Mouse (Mus musculus): ENCODE measurements around the gene Mmd2.
A peak's percentile ranks its signal among the peaks of the same experiment; 100 is the strongest.

Gene Mmd2

GRCm38 (mm10) chr5:142605288-142605687 is 3.3 kb downstream of the Mmd2 start:
- no peak for DNase-seq (ENCODE audit: low spot score)

GRCm38 (mm10) chr5:142604379-142604778 is 4.2 kb downstream of the Mmd2 start:
- no peak for DNase-seq (ENCODE audit: low spot score)

GRCm38 (mm10) chr5:142597648-142598390 is 10.8 kb downstream of the Mmd2 start:
- DNase-seq (ENCODE audit: low spot score), result no peak

DNA sequence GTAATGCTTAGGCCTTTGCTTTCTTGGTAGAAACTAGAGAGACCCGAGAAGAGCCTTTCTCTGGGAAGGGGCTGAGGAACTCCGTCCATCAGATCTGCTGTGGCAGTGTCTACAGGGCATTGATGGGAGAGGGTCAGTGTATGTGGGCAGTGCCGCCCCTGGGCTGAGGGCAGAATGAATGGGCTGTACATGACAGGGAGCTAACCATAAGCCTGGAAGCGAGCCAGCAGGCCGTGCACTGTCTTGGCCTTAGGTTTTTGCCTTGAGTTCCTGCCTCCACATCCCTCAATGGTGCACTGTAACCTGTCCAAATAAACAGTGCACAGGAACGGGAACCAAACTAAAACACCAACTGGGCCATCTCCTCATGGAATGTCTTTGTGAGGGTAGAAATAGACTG is 11.9 kb downstream of the Mmd2 start:
- no peak for DNase-seq (ENCODE audit: low spot score)

GRCm38 (mm10) chr5:142595698-142596097 is 12.9 kb downstream of the Mmd2 start:
- no peak for DNase-seq (ENCODE audit: low spot score)

GRCm38 (mm10) chr5:142590953-142591616 is 17.5 kb downstream of the Mmd2 start:
- DNase-seq (ENCODE audit: low spot score), result no peak

DNA sequence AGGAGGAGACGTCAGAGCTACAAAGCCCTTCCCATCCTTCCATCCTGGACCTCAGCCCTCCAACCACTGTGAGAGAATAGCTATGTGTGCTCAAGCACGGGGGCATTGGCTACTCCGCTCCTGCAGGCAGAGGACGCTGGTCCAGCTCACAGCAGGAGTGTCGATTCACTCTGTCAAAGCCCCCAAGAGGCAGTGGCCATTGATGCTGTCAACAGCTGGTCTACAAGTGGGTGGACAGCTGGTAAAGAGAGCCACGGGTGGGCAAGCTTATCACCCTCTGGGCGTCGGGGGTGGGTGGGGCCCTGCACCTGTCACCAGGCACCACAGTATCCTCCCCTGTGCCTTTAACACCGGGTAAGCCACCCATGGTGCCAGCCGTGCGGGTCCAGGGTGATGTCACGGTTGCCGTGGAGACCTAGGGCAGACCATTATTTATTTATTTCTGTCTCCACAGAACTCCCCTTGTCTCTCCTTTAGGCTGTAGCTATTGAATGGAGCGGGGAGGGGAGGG is 24.9 kb downstream of the Mmd2 start:
- no peak for DNase-seq (ENCODE audit: low spot score)

DNA sequence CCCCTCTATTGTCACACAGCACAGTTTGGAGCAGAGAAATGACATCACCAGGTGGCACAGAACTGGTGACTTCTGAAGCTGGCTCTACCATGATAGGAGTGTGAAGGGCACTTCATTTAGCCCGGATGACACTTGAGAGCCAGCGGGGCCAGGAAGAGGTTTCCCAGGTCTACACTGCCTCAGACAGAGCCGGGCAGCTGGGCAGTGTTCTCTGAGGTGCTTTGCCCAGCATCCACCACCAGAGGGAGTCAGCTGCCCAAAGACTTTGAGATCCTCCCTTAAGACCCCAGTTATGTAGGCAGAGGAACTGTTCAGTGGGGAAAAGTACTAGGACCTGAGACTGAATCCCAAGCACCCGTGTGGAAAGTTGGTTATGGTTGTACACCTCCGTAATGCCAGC is 27.1 kb downstream of the Mmd2 start:
- DNase-seq (ENCODE audit: low spot score), result peak; percentile 32

GRCm38 (mm10) chr5:142578192-142578591 is 30.4 kb downstream of the Mmd2 start:
- DNase-seq (ENCODE audit: low spot score), result no peak

GRCm38 (mm10) chr5:142576832-142577231 is 31.8 kb downstream of the Mmd2 start:
- peak; percentile 88 for DNase-seq (ENCODE audit: low spot score)

DNA sequence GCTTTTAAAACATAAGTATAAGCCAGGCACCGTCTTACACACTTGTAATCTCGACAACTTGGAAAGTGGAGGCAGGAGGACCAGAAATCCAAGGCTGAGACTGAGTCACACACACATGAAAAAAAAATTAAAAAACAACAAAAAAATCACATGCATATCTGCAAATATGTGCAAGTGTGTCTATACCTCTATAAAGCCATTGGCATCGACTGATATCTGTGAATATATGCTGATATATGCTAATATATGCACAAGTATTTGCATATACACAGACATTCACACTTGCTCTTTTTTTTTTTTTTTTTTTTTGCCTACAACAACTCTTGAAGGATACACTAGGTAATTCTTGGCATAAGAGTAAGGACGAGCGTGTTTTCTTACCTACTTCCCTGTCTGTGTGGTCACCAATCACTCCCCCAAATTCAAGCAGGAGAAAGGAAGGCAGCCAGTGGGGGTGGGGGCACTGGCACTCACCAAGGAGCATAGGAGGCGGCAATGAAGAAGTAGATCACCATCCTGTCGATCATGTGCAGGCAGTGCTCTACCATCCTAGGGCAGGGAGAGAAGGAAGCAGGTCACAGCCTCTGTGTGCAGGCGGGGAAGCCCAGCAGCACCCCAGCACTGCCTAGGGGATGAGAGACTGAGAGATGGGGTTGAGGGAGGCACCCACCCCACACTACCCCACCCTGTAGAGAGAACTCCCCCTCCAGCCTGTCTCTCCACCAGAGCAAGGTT is 34.1 kb downstream of the Mmd2 start:
- DNase-seq (ENCODE audit: low spot score), result no peak

DNA sequence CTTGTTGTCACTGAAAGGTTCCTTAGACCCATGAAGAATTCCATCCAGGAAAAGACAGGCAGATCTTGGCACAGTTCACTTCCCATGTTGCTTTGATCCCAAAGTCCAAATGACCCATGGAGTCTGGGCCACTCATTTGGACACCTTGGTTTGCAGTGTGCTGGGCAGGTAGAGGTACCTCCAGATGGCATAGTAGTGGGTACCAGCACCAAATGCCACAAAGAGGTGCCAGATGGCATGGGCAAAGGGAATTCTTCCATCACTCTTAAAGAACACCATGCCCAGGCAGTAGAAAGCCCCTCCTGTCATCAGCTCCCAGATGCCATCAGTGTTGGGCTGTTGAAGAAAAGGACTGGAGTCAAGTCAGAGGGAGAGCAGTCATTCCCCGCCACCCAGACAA is 44.0 kb downstream of the Mmd2 start:
- DNase-seq (ENCODE audit: low spot score), result no peak

- no peak for DNase-seq (ENCODE audit: low spot score)
Measured at GRCm38 (mm10) chr5:142560261-142560660, 48.3 kb downstream of the Mmd2 start.

DNA sequence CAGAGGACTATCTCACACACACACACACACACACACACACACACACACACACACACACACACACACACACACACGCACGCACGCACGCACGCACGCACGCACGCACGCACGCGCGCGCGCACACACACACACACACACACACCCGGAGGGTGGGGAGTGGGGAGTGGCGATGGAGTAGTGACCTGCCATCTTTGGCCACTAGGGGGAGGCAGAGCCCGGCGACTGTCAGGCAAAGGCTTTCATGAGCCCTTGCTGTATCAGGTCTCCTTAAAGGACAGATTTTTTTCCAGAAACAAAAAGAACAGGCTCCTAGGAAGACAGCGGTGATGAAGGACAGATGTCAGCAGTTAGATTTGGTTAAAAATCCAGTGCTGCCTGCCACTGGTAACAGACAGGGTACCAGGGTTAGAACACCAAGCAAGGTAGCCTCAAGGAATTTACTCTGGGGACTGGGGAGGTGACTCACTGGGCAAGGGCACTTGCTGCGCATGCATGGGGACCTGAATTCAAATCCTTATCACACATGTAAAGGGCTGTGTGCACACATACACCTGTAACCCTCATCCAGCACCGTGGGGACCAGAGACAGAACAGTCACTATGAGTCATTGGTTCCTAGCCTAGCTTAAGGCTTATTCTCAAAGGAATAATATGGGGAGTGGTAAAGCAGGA is 51.1 kb downstream of the Mmd2 start:
- DNase-seq (ENCODE audit: low spot score), result peak; percentile 74

- no peak for DNase-seq (ENCODE audit: low spot score)
Measured at GRCm38 (mm10) chr5:142556721-142557120, 51.9 kb downstream of the Mmd2 start.

DNA sequence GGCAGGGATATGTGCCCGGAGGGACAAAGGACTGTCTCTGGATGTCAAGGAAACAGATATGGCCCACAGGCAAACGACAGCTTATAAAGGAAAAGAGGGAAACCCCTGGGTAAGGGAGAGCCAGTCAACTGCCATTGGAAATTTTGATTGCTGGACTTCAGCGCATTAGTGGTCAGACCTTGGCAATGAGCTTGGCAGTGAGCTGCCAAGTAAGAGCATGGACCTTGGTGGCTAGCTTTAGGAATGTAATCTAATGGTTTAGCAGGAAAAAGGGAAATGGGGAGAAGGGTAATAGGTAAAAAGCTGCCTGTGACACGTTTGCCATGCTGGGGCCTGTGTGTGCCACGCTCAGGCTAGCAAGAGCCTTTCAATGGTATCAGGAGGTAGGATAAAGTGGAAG is 52.7 kb downstream of the Mmd2 start:
- no peak for DNase-seq (ENCODE audit: low spot score)

DNA sequence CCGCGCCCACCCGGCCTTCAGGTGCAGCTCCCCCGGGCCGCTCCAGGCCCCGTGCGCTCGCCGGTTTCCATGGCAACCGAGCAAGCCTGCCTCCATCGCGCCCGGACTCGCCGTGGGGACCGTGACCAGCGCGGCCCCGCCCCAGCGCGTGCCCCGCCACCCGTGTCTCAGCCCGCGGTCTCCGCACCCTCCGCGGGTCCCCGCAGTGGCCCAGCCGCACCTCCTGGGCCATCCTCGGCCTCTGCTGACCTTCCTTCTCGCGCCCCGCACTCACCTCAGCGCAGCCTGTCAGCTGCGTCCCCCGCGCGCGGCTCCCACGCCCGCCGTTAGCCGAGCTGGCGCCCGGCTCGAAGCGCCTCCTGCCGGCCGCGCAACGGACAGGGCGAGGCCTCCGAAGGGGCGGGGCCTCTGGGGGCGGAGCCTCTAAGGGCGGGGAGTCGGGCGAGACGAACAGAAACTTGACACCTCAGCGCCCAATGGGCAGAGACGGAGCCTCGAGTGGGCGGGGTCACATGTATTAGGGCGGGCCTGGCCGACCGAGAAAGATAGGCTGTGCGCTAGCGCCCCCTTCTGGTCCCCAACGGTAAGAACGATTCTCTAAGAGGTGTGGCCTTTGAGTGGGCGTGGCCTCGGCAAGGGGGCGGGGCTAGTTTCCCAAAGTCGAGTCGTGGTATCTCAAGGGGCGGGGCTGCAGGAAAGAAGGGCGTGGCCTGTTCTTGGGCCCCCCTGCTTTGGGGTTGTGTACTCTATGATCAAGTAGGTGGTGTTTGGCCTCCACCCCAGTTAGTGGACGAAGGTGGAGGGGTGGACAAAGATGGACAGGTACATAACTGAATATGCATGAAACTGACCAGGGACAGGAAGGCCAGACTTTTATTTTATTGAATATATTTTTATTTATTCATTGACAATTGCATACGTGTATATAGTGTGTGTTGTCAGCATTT is 57.6 kb downstream of the Mmd2 start, which contains the start of gene Radil:
Radil (minus strand) TSS at position 393 of the 947 bp plus-strand sequence.
- peak; percentile 99 for DNase-seq (ENCODE audit: low spot score)

GRCm38 (mm10) chr5:142549961-142550705 is 58.5 kb downstream of the Mmd2 start:
- DNase-seq (ENCODE audit: low spot score), result peak; percentile 66

DNA sequence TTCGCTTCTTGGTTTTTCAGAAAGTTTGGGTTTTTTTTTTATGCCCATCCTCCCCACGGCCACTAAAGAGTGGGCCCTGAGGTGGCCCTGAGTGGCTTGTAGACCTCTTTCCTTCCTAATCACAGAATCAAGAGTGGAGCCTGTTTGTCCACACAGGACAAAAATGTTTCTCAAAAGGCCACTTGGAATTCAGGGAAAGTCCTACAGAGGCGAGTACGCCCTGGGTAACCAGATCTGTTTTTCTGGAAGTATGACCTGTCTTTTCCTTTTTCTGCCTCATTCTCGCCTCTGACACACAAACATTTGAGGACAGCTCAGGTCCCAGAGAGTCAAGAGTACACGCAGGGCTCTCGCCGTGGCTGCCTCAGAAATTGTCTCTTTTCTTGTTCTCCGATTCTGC is 59.2 kb downstream of the Mmd2 start:
- DNase-seq (ENCODE audit: low spot score), result no peak

DNA sequence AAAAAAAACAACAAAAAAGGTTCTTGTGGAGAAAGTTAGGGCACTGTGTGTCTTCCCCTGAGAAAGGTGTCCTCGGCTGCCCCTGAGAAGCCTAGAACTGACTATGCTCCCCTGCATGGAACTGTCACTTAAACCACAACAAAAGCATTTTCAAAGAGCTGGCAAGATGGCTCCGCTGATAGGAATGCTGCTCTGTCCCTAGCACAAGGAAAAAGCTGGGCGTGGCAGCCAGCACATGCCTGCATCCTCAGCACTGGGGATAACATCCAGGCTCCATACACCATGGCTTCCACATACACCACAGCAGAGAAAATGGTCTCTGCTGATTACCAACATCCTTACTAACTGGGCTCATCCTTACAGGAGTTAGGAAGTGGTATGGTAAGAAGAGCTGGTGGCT is 61.5 kb downstream of the Mmd2 start:
- no peak for DNase-seq (ENCODE audit: low spot score)

All from testis, postnatal 14 days (tissue).